8 mouse cellular contexts compared by ENCODE assay signal in the genomic region with DNA sequence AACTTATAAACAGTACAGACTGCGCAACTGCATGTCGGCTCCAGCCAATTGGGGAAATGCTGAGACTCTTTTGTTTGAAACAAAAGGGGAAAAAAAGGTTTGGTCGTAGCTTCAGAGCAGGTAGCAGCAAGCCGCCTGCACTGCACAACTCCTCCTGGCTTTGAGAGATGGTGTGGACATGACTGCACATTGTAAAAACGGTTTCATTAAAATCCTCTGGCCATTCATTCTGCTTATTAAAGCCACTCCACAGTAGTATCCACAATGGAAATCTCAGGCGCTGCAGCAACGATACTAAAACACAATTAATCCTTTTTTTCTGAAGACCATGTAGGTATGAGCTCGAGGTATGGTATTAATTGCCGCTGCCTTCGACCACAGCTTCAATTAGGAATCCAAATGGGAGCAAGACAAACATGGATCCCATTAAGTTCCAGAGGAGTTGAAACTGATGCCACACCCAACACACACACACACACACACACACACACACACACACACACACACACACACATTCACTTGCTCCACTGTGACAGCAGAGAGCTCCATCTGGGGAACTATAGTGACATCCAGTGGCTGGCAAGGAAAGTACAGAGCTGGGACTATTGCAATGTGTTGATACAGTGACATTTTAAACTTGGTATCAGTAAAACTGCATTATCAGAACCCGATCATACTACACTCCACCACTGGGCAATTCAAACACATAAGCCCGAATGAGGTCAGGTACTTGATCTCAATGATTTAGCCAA.
A peak's percentile ranks its signal among the peaks of the same experiment; 100 is the strongest.
DNase-seq lines count a peak whose midpoint lies in the region; ATAC-seq and TF ChIP-seq lines count a peak whose summit lies in the region.

No protein-coding gene starts in this region.

- no peaks in the 10 kb centered on the region for H3K4me1 ChIP-seq in heart, postnatal 0 days (ENCODE audit: control insufficient read depth, insufficient read depth)
- peaks cover 5% of the 10 kb centered on the region; the same call in 1 of the 2 replicates for H3K4me1 ChIP-seq in midbrain, embryonic 10.5 days

- H3K4me2 ChIP-seq in heart, postnatal 0 days (ENCODE audit: low read depth, low read length) = no peak overlapping the region

- no peak overlapping the region for H3K27ac ChIP-seq in heart, postnatal 0 days (ENCODE audit: low read depth)
- no peak overlapping the region for H3K27ac ChIP-seq in midbrain, embryonic 10.5 days (replicated peaks)

- H3K36me3 ChIP-seq in heart, postnatal 0 days (replicated peaks; ENCODE audit: control insufficient read depth, insufficient read depth, low read length) = peaks cover 11% of the 10 kb centered on the region; the same call in 1 of the 2 replicates
- no peaks in the 10 kb centered on the region for H3K36me3 ChIP-seq in midbrain, embryonic 10.5 days

- WGBS in heart, postnatal 0 days = 81% methylated on average over 12 of the region's 12 CpGs
- WGBS in midbrain, embryonic 10.5 days = 81% methylated on average over 12 of the region's 12 CpGs

- H3K4me3 ChIP-seq in heart, postnatal 0 days (ENCODE audit: low read depth, low read length) = no peak overlapping the region
- no peak overlapping the region for H3K4me3 ChIP-seq in midbrain, embryonic 10.5 days

- no peaks in the 10 kb centered on the region for H3K27me3 ChIP-seq in heart, postnatal 0 days (ENCODE audit: control insufficient read depth, insufficient read depth, low read length)
- no peaks in the 10 kb centered on the region for H3K27me3 ChIP-seq in midbrain, embryonic 10.5 days (ENCODE audit: low read depth, poor library complexity, severe bottlenecking)

- H3K9ac ChIP-seq in heart, postnatal 0 days (replicated peaks; ENCODE audit: low read depth, low read length) = no peak overlapping the region

- no peak for DNase-seq in heart, postnatal 0 days (ENCODE audit: low spot score)
- DNase-seq in heart, postnatal 25 days (ENCODE audit: low spot score) = no peak
- DNase-seq in embryo, embryonic 11 days = peak; percentile 54
- DNase-seq in left cerebral cortex, adult 11 months (ENCODE audit: low spot score) = peak; percentile 45
- peak; percentile 33 for DNase-seq in midbrain, embryonic 10.5 days (ENCODE audit: low spot score)
- no peak for DNase-seq in spleen, postnatal 14 days (ENCODE audit: low spot score in 2 of 2)
- no peak for DNase-seq in thymus, postnatal 36 days

- H3K9me3 ChIP-seq in heart, postnatal 0 days (replicated peaks; ENCODE audit: control insufficient read depth, low read length) = no peaks in the 10 kb centered on the region
- no peaks in the 10 kb centered on the region for H3K9me3 ChIP-seq in midbrain, embryonic 10.5 days (replicated peaks)

- TF ChIP-seq CTCF in heart, postnatal 0 days (IDR thresholded peaks at IDR 0.05; ENCODE audit: low read depth) = peak; percentile 70

- no peak for TF ChIP-seq EP300 in heart, postnatal 0 days (IDR thresholded peaks at IDR 0.05; ENCODE audit: low read depth)

- intact Hi-C loops in heart, postnatal 25 days (cut with DNase I) = no loop called here

- no peak for ATAC-seq in heart, postnatal 0 days (ENCODE audit: insufficient read depth, low read depth)
- peak; percentile 64 to 76 for ATAC-seq in hematopoietic stem cell, adult 5-6 weeks (replicated peaks in 1 of 2; ENCODE audit: insufficient read depth in 1 of 2, low FRiP score in 2 of 2, low TSS enrichment in 1 of 2, low read depth in 1 of 2, poor library complexity in 2 of 2, severe bottlenecking in 2 of 2)

Comparison
In these comparisons a context has a peak if more than half of its experiments do, and no peak if none do; other contexts are left out.
1. DNase-seq: peak in embryo, embryonic 11 days (single experiment), left cerebral cortex, adult 11 months (single experiment) and midbrain, embryonic 10.5 days (single experiment); none in heart, postnatal 0 days (single experiment), heart, postnatal 25 days (single experiment), spleen, postnatal 14 days (0 of 2) and thymus, postnatal 36 days (0 of 2).